Mouse (Mus musculus): Measurements from ENCODE around the gene Atp13a4. TPM values are rescaled to one million over a fixed set of nuclear protein-coding genes. Genes with fewer than 3 reads are reported as not detected.

The Atp13a4 gene
- polyA plus RNA-seq, 1 experiment from 2014 or later, result 0.67 TPM

GRCm38 (mm10) chr16:29541261-29541683, 3.4 kb downstream of the Atp13a4 start:
- Histone ChIP-seq H3K9me3 (ENCODE audit: control insufficient read depth, low read length) (no peaks in the 10 kb centered on the region), H3K4me1 (replicated peaks; ENCODE audit: control insufficient read depth, insufficient read depth, low read length) (no peaks in the 10 kb centered on the region), H3K27me3 (ENCODE audit: control insufficient read depth, insufficient read depth, low read length) (no peaks in the 10 kb centered on the region), H3K36me3 (ENCODE audit: control insufficient read depth, insufficient read depth, low read length) (no peaks in the 10 kb centered on the region), H3K9ac (ENCODE audit: low read length) (no peak overlapping the region), H3K4me2 (ENCODE audit: low read depth, low read length, severe bottlenecking) (no peak overlapping the region), H3K27ac (ENCODE audit: low read depth, low read length) (no peak overlapping the region), H3K4me3 (ENCODE audit: low read depth, low read length) (no peak overlapping the region)
- WGBS, result 86% methylated on average over 11 of the region's 11 CpGs
- DNase-seq (ENCODE audit: low spot score), result no peak
- no peak for ATAC-seq (replicated peaks; ENCODE audit: low FRiP score)

GRCm38 (mm10) chr16:29539906-29540305, 4.8 kb downstream of the Atp13a4 start:
- ATAC-seq (replicated peaks; ENCODE audit: low FRiP score) (no peak), DNase-seq (ENCODE audit: low spot score) (no peak)
- Histone ChIP-seq H3K27me3 (ENCODE audit: control insufficient read depth, insufficient read depth, low read length) (no peaks in the 10 kb centered on the region), H3K4me3 (ENCODE audit: low read depth, low read length) (no peak overlapping the region), H3K4me1 (replicated peaks; ENCODE audit: control insufficient read depth, insufficient read depth, low read length) (no peaks in the 10 kb centered on the region), H3K36me3 (ENCODE audit: control insufficient read depth, insufficient read depth, low read length) (no peaks in the 10 kb centered on the region), H3K9me3 (ENCODE audit: control insufficient read depth, low read length) (no peaks in the 10 kb centered on the region), H3K27ac (ENCODE audit: low read depth, low read length) (no peak overlapping the region), H3K9ac (ENCODE audit: low read length) (no peak overlapping the region), H3K4me2 (ENCODE audit: low read depth, low read length, severe bottlenecking) (no peak overlapping the region)

GRCm38 (mm10) chr16:29536411-29537204, 8.1 kb downstream of the Atp13a4 start:
- Histone ChIP-seq H3K4me3 (ENCODE audit: low read depth, low read length) (no peak overlapping the region), H3K4me1 (replicated peaks; ENCODE audit: control insufficient read depth, insufficient read depth, low read length) (no peaks in the 10 kb centered on the region), H3K4me2 (ENCODE audit: low read depth, low read length, severe bottlenecking) (no peak overlapping the region), H3K36me3 (ENCODE audit: control insufficient read depth, insufficient read depth, low read length) (no peaks in the 10 kb centered on the region), H3K27ac (ENCODE audit: low read depth, low read length) (no peak overlapping the region), H3K9me3 (ENCODE audit: control insufficient read depth, low read length) (no peaks in the 10 kb centered on the region), H3K27me3 (ENCODE audit: control insufficient read depth, insufficient read depth, low read length) (no peaks in the 10 kb centered on the region), H3K9ac (ENCODE audit: low read length) (no peak overlapping the region)
- WGBS, result 80% methylated on average over 15 of the region's 15 CpGs
- DNase-seq (ENCODE audit: low spot score) (no peak), ATAC-seq (replicated peaks; ENCODE audit: low FRiP score) (no peak)

GRCm38 (mm10) chr16:29535866-29536265, 8.8 kb downstream of the Atp13a4 start:
- Histone ChIP-seq H3K27ac (ENCODE audit: low read depth, low read length) (no peak overlapping the region), H3K4me1 (replicated peaks; ENCODE audit: control insufficient read depth, insufficient read depth, low read length) (no peaks in the 10 kb centered on the region), H3K4me3 (ENCODE audit: low read depth, low read length) (no peak overlapping the region), H3K4me2 (ENCODE audit: low read depth, low read length, severe bottlenecking) (no peak overlapping the region), H3K27me3 (ENCODE audit: control insufficient read depth, insufficient read depth, low read length) (no peaks in the 10 kb centered on the region), H3K36me3 (ENCODE audit: control insufficient read depth, insufficient read depth, low read length) (no peaks in the 10 kb centered on the region), H3K9me3 (ENCODE audit: control insufficient read depth, low read length) (no peaks in the 10 kb centered on the region), H3K9ac (ENCODE audit: low read length) (no peak overlapping the region)
- DNase-seq (ENCODE audit: low spot score) (no peak), ATAC-seq (replicated peaks; ENCODE audit: low FRiP score) (no peak)
- WGBS, result 76% methylated on average over 4 of the region's 4 CpGs

- no peak overlapping the region for H3K4me3 ChIP-seq (ENCODE audit: low read depth, low read length)
- no peak overlapping the region for H3K9ac ChIP-seq (ENCODE audit: low read length)
- no peaks in the 10 kb centered on the region for H3K36me3 ChIP-seq (ENCODE audit: control insufficient read depth, insufficient read depth, low read length)
- 84% methylated on average over 6 of the region's 6 CpGs for WGBS
- H3K27ac ChIP-seq (ENCODE audit: low read depth, low read length), result no peak overlapping the region
- no peaks in the 10 kb centered on the region for H3K27me3 ChIP-seq (ENCODE audit: control insufficient read depth, insufficient read depth, low read length)
- no peak overlapping the region for H3K4me2 ChIP-seq (ENCODE audit: low read depth, low read length, severe bottlenecking)
- no peak for DNase-seq (ENCODE audit: low spot score)
- no peak for ATAC-seq (replicated peaks; ENCODE audit: low FRiP score)
- H3K9me3 ChIP-seq (ENCODE audit: control insufficient read depth, low read length), result no peaks in the 10 kb centered on the region
- H3K4me1 ChIP-seq (replicated peaks; ENCODE audit: control insufficient read depth, insufficient read depth, low read length), result no peaks in the 10 kb centered on the region
These were observed 11.0 kb downstream of the Atp13a4 start for GRCm38 (mm10) chr16:29533641-29534040.

- 93% methylated on average over 6 of the region's 6 CpGs for WGBS
- DNase-seq (ENCODE audit: low spot score), result no peak
- no peak for ATAC-seq (replicated peaks; ENCODE audit: low FRiP score)
- Histone ChIP-seq H3K9me3 (ENCODE audit: control insufficient read depth, low read length) (no peaks in the 10 kb centered on the region), H3K4me2 (ENCODE audit: low read depth, low read length, severe bottlenecking) (no peak overlapping the region), H3K36me3 (ENCODE audit: control insufficient read depth, insufficient read depth, low read length) (no peaks in the 10 kb centered on the region), H3K27ac (ENCODE audit: low read depth, low read length) (no peak overlapping the region), H3K27me3 (ENCODE audit: control insufficient read depth, insufficient read depth, low read length) (no peaks in the 10 kb centered on the region), H3K4me1 (replicated peaks; ENCODE audit: control insufficient read depth, insufficient read depth, low read length) (no peaks in the 10 kb centered on the region), H3K4me3 (ENCODE audit: low read depth, low read length) (no peak overlapping the region), H3K9ac (ENCODE audit: low read length) (no peak overlapping the region)
These were observed 17.6 kb downstream of the Atp13a4 start for GRCm38 (mm10) chr16:29527085-29527484.

GRCm38 (mm10) chr16:29526585-29526984, 18.1 kb downstream of the Atp13a4 start:
- DNase-seq (ENCODE audit: low spot score) (no peak), ATAC-seq (replicated peaks; ENCODE audit: low FRiP score) (no peak)
- no peaks in the 10 kb centered on the region for H3K9me3 ChIP-seq (ENCODE audit: control insufficient read depth, low read length)
- H3K27ac ChIP-seq (ENCODE audit: low read depth, low read length), result no peak overlapping the region
- no peaks in the 10 kb centered on the region for H3K4me1 ChIP-seq (replicated peaks; ENCODE audit: control insufficient read depth, insufficient read depth, low read length)
- H3K4me2 ChIP-seq (ENCODE audit: low read depth, low read length, severe bottlenecking), result no peak overlapping the region
- H3K9ac ChIP-seq (ENCODE audit: low read length), result no peak overlapping the region
- no peaks in the 10 kb centered on the region for H3K27me3 ChIP-seq (ENCODE audit: control insufficient read depth, insufficient read depth, low read length)
- H3K36me3 ChIP-seq (ENCODE audit: control insufficient read depth, insufficient read depth, low read length), result no peaks in the 10 kb centered on the region
- H3K4me3 ChIP-seq (ENCODE audit: low read depth, low read length), result no peak overlapping the region
- WGBS, result 89% methylated on average over 8 of the region's 8 CpGs

GRCm38 (mm10) chr16:29512495-29512894, 32.2 kb downstream of the Atp13a4 start:
- WGBS, result 76% methylated on average over 3 of the region's 3 CpGs
- ATAC-seq (replicated peaks; ENCODE audit: low FRiP score), result no peak

GRCm38 (mm10) chr16:29510743-29511142, 33.9 kb downstream of the Atp13a4 start:
- H3K27me3 ChIP-seq (ENCODE audit: control insufficient read depth, insufficient read depth, low read length), result no peaks in the 10 kb centered on the region
- H3K4me2 ChIP-seq (ENCODE audit: low read depth, low read length, severe bottlenecking), result no peak overlapping the region
- 90% methylated on average over 7 of the region's 7 CpGs for WGBS
- no peaks in the 10 kb centered on the region for H3K4me1 ChIP-seq (replicated peaks; ENCODE audit: control insufficient read depth, insufficient read depth, low read length)
- H3K4me3 ChIP-seq (ENCODE audit: low read depth, low read length), result no peak overlapping the region
- ATAC-seq (replicated peaks; ENCODE audit: low FRiP score) (no peak), DNase-seq (ENCODE audit: low spot score) (no peak)
- no peak overlapping the region for H3K27ac ChIP-seq (ENCODE audit: low read depth, low read length)
- H3K9me3 ChIP-seq (ENCODE audit: control insufficient read depth, low read length), result no peaks in the 10 kb centered on the region
- no peak overlapping the region for H3K9ac ChIP-seq (ENCODE audit: low read length)
- no peaks in the 10 kb centered on the region for H3K36me3 ChIP-seq (ENCODE audit: control insufficient read depth, insufficient read depth, low read length)

More at GRCm38 (mm10) chr16:29512495-29512894, 32.2 kb downstream of the Atp13a4 start:
- no peaks in the 10 kb centered on the region for H3K36me3 ChIP-seq (ENCODE audit: control insufficient read depth, insufficient read depth, low read length)
- H3K9me3 ChIP-seq (ENCODE audit: control insufficient read depth, low read length), result no peaks in the 10 kb centered on the region
- no peak overlapping the region for H3K9ac ChIP-seq (ENCODE audit: low read length)
- no peak overlapping the region for H3K4me3 ChIP-seq (ENCODE audit: low read depth, low read length)
- H3K27me3 ChIP-seq (ENCODE audit: control insufficient read depth, insufficient read depth, low read length), result no peaks in the 10 kb centered on the region
- H3K4me1 ChIP-seq (replicated peaks; ENCODE audit: control insufficient read depth, insufficient read depth, low read length), result no peaks in the 10 kb centered on the region
- no peak overlapping the region for H3K27ac ChIP-seq (ENCODE audit: low read depth, low read length)
- DNase-seq (ENCODE audit: low spot score), result no peak
- no peak overlapping the region for H3K4me2 ChIP-seq (ENCODE audit: low read depth, low read length, severe bottlenecking)
